Mouse (Mus musculus): ENCODE measurements around the gene Mpp6.

Gene Mpp6

DNA sequence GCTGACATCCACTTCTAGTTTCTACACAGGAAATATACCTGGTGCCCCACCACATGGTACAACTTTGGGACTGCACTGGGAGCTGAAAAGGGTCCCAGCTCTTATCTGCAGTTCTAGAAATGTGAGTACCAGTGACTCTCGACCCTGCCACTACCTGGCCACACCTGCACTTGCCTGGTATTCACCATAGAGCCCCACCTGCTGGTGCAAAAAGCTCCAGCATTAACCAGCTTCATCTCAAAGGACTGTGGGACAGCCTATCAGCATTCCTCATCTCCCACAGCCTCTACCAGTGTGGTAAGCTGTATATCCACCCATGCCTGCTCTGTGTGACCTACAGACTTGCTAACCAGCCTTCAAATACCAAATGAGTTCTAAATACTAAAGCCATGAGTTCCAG is 122.9 kb downstream of the Mpp6 start:
- DNase-seq = no peak

GRCm38 (mm10) chr6:50237963-50238362 is 127.9 kb downstream of the Mpp6 start:
- DNase-seq = no peak

DNA sequence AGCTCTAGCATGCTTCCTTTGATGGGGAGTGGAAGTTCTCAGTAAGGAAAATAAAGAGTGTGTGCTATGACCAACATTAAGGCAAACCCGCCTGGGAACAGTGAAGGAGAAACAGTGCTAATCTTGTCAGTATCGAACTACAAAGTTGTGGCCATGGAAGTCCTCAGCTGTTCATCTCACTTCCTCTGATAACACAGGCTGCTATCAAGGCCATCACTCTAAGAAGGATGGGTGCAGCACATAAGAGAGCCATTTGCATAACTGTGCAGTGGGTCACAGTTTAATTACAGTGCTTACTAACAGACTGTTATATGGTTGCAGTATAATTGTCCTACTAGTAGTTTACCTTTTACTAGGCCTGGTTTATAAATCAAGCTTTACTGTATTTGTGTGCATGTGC is 129.9 kb downstream of the Mpp6 start:
- no peak for DNase-seq

- no peak for DNase-seq
Measured at GRCm38 (mm10) chr6:50240437-50240836, 130.4 kb downstream of the Mpp6 start.

GRCm38 (mm10) chr6:50244126-50244525 is 134.1 kb downstream of the Mpp6 start:
- no peak for DNase-seq

DNA sequence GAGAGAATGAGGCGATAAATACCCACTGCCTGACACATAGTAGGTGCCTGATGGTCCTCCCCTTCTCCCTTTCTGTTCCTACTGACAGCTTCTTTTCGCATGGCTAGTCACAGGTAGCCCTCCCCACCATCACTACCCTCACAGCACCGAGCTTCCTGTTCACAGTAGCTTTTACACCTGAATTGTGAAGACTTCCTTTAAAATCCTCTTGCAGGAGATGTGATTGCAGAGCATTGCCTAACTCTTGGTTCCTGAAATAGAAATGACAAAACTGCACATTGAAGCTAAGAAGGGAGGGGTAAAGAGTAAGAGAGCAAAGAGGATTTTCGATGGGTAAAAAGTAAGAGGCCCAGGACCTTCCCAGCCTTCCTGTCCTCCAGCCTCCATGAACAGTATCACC is 134.9 kb downstream of the Mpp6 start:
- no peak for DNase-seq

DNA sequence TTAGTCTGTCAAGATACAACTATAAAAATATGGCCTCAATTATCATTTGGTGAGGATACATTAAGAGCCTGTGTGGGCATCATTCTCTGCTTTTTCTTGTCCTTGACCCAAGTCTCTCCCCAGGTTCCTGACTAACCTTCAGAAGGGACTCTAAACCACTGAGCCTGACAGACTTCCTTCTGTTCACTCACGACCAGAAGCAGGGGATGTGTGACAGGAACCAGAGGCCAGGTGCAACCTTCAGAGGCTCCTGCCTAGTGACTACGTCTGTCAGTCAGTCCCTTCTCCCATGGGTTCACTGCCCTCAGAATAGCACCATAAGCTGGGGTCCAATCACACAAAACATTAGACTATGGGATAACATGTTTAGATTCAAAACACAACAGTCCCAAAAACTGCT is 137.3 kb downstream of the Mpp6 start:
- no peak for DNase-seq

- no peak for DNase-seq
Measured at GRCm38 (mm10) chr6:50247791-50248190, 137.8 kb downstream of the Mpp6 start.

Measured in kidney, adult 8-10 months (tissue).